Mouse (Mus musculus): ENCODE data around the gene Efcab14. TPM values are rescaled to one million over a fixed set of nuclear protein-coding genes. Genes with fewer than 3 reads are reported as not detected.

Gene Efcab14
- polyA plus RNA-seq, 1 experiment from 2014 or later = 48.8 TPM

- ATAC-seq (ENCODE audit: insufficient read depth) (no peak), DNase-seq (no peak)
- Histone ChIP-seq H3K9ac (no peak overlapping the region), H3K4me1 (ENCODE audit: insufficient read depth) (no peaks in the 10 kb centered on the region), H3K4me3 (ENCODE audit: low read depth, low read length) (no peak overlapping the region), H3K9me3 (ENCODE audit: low read depth, low read length) (no peaks in the 10 kb centered on the region), H3K4me2 (no peak overlapping the region), H3K36me3 (ENCODE audit: insufficient read depth) (no peaks in the 10 kb centered on the region), H3K27me3 (ENCODE audit: insufficient read depth, low read length) (no peaks in the 10 kb centered on the region), H3K27ac (ENCODE audit: low read depth) (no peak overlapping the region)
- 60% methylated on average over 3 of the region's 3 CpGs for WGBS
- no peak for TF ChIP-seq CTCF (IDR thresholded peaks at IDR 0.05; ENCODE audit: low read depth)
These were observed 83.4 kb downstream of the Efcab14 start for GRCm38 (mm10) chr4:115820944-115821343.

- no peak for TF ChIP-seq CTCF (IDR thresholded peaks at IDR 0.05; ENCODE audit: low read depth)
- no peak for ATAC-seq (ENCODE audit: insufficient read depth)
- Histone ChIP-seq H3K36me3 (ENCODE audit: insufficient read depth) (no peaks in the 10 kb centered on the region), H3K27ac (ENCODE audit: low read depth) (no peak overlapping the region), H3K9me3 (ENCODE audit: low read depth, low read length) (no peaks in the 10 kb centered on the region), H3K4me2 (no peak overlapping the region), H3K4me3 (ENCODE audit: low read depth, low read length) (no peak overlapping the region), H3K9ac (no peak overlapping the region), H3K4me1 (ENCODE audit: insufficient read depth) (no peaks in the 10 kb centered on the region), H3K27me3 (ENCODE audit: insufficient read depth, low read length) (no peaks in the 10 kb centered on the region)
- no peak for DNase-seq
These were observed 83.9 kb downstream of the Efcab14 start for GRCm38 (mm10) chr4:115821431-115821830.

- no peak for TF ChIP-seq CTCF (IDR thresholded peaks at IDR 0.05; ENCODE audit: low read depth)
- Histone ChIP-seq H3K9ac (no peak overlapping the region), H3K4me3 (ENCODE audit: low read depth, low read length) (no peak overlapping the region), H3K36me3 (ENCODE audit: insufficient read depth) (no peaks in the 10 kb centered on the region), H3K27me3 (ENCODE audit: insufficient read depth, low read length) (no peaks in the 10 kb centered on the region), H3K4me1 (ENCODE audit: insufficient read depth) (no peaks in the 10 kb centered on the region), H3K27ac (ENCODE audit: low read depth) (no peak overlapping the region), H3K4me2 (no peak overlapping the region), H3K9me3 (ENCODE audit: low read depth, low read length) (no peaks in the 10 kb centered on the region)
- ATAC-seq (ENCODE audit: insufficient read depth) (no peak), DNase-seq (peak; percentile 12)
- WGBS = 41% methylated on average over 3 of the region's 3 CpGs
These were observed 84.4 kb downstream of the Efcab14 start for GRCm38 (mm10) chr4:115821928-115822327.

- no peak for ATAC-seq (ENCODE audit: insufficient read depth)
- peaks cover 10% of the 10 kb centered on the region; the same call in 1 of the 2 replicates for H3K4me1 ChIP-seq (ENCODE audit: insufficient read depth)
- no peak overlapping the region for H3K9ac ChIP-seq
- H3K4me2 ChIP-seq = no peak overlapping the region
- 65% methylated on average over 2 of the region's 2 CpGs for WGBS
- no peaks in the 10 kb centered on the region for H3K9me3 ChIP-seq (ENCODE audit: low read depth, low read length)
- TF ChIP-seq CTCF (IDR thresholded peaks at IDR 0.05; ENCODE audit: low read depth) = no peak
- H3K27ac ChIP-seq (ENCODE audit: low read depth) = no peak overlapping the region
- no peaks in the 10 kb centered on the region for H3K36me3 ChIP-seq (ENCODE audit: insufficient read depth)
- no peaks in the 10 kb centered on the region for H3K27me3 ChIP-seq (ENCODE audit: insufficient read depth, low read length)
- no peak for DNase-seq
- no peak overlapping the region for H3K4me3 ChIP-seq (ENCODE audit: low read depth, low read length)
These were observed 86.6 kb downstream of the Efcab14 start for GRCm38 (mm10) chr4:115824178-115824577.

GRCm38 (mm10) chr4:115825271-115825670 is 87.7 kb downstream of the Efcab14 start:
- Histone ChIP-seq H3K4me3 (ENCODE audit: low read depth, low read length) (no peak overlapping the region), H3K4me2 (no peak overlapping the region), H3K27me3 (ENCODE audit: insufficient read depth, low read length) (no peaks in the 10 kb centered on the region), H3K9me3 (ENCODE audit: low read depth, low read length) (no peaks in the 10 kb centered on the region), H3K4me1 (ENCODE audit: insufficient read depth) (peaks cover 10% of the 10 kb centered on the region; the same call in 1 of the 2 replicates), H3K27ac (ENCODE audit: low read depth) (no peak overlapping the region), H3K36me3 (ENCODE audit: insufficient read depth) (no peaks in the 10 kb centered on the region), H3K9ac (no peak overlapping the region)
- WGBS = 72% methylated on average over 2 of the region's 2 CpGs
- ATAC-seq (ENCODE audit: insufficient read depth) = no peak
- no peak for TF ChIP-seq CTCF (IDR thresholded peaks at IDR 0.05; ENCODE audit: low read depth)
- no peak for DNase-seq

Other genes with a start within 250 kb of the Efcab14 start
- not detected in 2 replicates for gene Cyp4a14, start 241.6 kb upstream of the Efcab14 start, polyA plus RNA-seq (2014; fragmentation: Nextera tagmentation; extraction: Ambion mirVana)
- gene Cyp4a10, start 219.5 kb upstream of the Efcab14 start, polyA plus RNA-seq (2014; fragmentation: Nextera tagmentation; extraction: Ambion mirVana) = not detected in 2 replicates
- not detected in 2 replicates for gene Cyp4a31, start 174.1 kb upstream of the Efcab14 start, polyA plus RNA-seq (2014; fragmentation: Nextera tagmentation; extraction: Ambion mirVana)
- not detected in 2 replicates for gene Cyp4a32, start 136.8 kb upstream of the Efcab14 start, polyA plus RNA-seq (2014; fragmentation: Nextera tagmentation; extraction: Ambion mirVana)
- 7.6 and 10.9 TPM in 2 replicates for gene Cyp4b1, start 90.0 kb upstream of the Efcab14 start, polyA plus RNA-seq (2014; fragmentation: Nextera tagmentation; extraction: Ambion mirVana)
- not detected in 2 replicates for gene Tex38, start 43.3 kb downstream of the Efcab14 start, polyA plus RNA-seq (2014; fragmentation: Nextera tagmentation; extraction: Ambion mirVana)
- 55.6 and 61.4 TPM in 2 replicates for gene Atpaf1, start 47.1 kb downstream of the Efcab14 start, polyA plus RNA-seq (2014; fragmentation: Nextera tagmentation; extraction: Ambion mirVana)
- 9.6 and 11.5 TPM in 2 replicates for gene Mob3c, start 90.3 kb downstream of the Efcab14 start, polyA plus RNA-seq (2014; fragmentation: Nextera tagmentation; extraction: Ambion mirVana)
- 19.4 and 19.8 TPM in 2 replicates for gene Mknk1, start 101.5 kb downstream of the Efcab14 start, polyA plus RNA-seq (2014; fragmentation: Nextera tagmentation; extraction: Ambion mirVana)
- gene Kncn, start 146.7 kb downstream of the Efcab14 start, polyA plus RNA-seq (2014; fragmentation: Nextera tagmentation; extraction: Ambion mirVana) = not detected in 2 replicates
- gene 6430628N08Rik, start 152.9 kb downstream of the Efcab14 start, polyA plus RNA-seq (2014; fragmentation: Nextera tagmentation; extraction: Ambion mirVana) = not detected in 2 replicates
- not detected in 2 replicates for gene Dmbx1, start 202.2 kb downstream of the Efcab14 start, polyA plus RNA-seq (2014; fragmentation: Nextera tagmentation; extraction: Ambion mirVana)